Mouse (Mus musculus) lung, postnatal 0 days (tissue): ENCODE measurements at regions not wholly inside any gene's neighbourhood (a gene's known extent, or its start where the extent isn't known, plus 50 kb on each side); places are given as distances from the start of the nearest gene placed in this dataset.
"Not testable (repeated sequence)": the region's sequence is repeated elsewhere in the genome, so short reads cannot be mapped to it uniquely, and the experiment has no call there.

Experiments used
- CTCF ChIP-seq: IDR thresholded peaks from 2 replicates; pipeline ENCODE4 v1.5.1; 2016; ENCODE audit warnings: antibody characterized with exemption, mild to moderate bottlenecking
- EP300 ChIP-seq: IDR thresholded peaks from 2 replicates; pipeline ENCODE4 v1.6.1; 2016; ENCODE audit warnings: antibody characterized with exemption, mild to moderate bottlenecking, control low read depth

- not testable (repeated sequence) for TF ChIP-seq CTCF, EP300
Observed at GRCm38 (mm10) chr12:115365628-115366027, 681.9 kb upstream of the Zfp386 start.
